In the genomic region with DNA sequence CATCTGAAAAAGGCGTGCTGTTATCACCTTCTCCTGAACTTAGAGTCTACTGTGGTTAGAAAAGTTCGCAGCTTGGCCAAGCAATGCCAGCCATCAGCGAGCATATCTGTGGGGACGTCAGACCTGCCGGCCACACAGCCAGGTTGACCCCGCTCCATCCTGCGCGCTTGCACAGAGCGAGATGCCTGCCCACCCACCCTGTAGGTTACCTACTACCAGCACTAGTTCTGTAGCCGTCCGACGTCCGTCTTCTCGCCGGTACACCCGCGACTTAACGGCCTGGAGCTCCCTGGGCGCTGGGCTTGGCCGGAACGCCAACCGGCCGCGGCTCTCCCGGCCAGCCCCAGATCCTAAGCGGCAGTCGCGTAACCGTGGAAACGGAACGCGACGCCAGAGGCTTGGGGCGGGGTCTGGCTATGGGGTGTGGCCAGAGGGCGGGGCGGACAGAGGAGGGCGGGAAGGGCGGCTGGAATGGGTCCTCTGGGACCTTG, we compare ENCODE assay signal across 8 mouse cellular contexts. TPM values are rescaled to one million over a fixed set of nuclear protein-coding genes. Genes with fewer than 3 reads are reported as not detected.
DNase-seq lines count a peak whose midpoint lies in the region; ATAC-seq and TF ChIP-seq lines count a peak whose summit lies in the region.

A gene (minus strand): TSS at position 356 of the 491 bp plus-strand sequence.

- H3K4me3 ChIP-seq in CH12.LX (replicated peaks in 1 of 3; ENCODE audit: low read depth in 2 of 3, low read length in 2 of 3, poor library complexity in 1 of 3), result peak within 1 kb of the TSS in 2 of 3 experiments; percentile 4 to 57
- peak within 1 kb of the TSS; percentile 51 for H3K4me3 ChIP-seq in heart, postnatal 0 days (ENCODE audit: low read depth, low read length)
- peak within 1 kb of the TSS; percentile 49 for H3K4me3 ChIP-seq in lung, embryonic 14.5 days (ENCODE audit: low read depth, low read length)

- no peaks in the 10 kb centered on the region for H3K36me3 ChIP-seq in CH12.LX (replicated peaks in 1 of 2; ENCODE audit: control insufficient read depth in 1 of 2, insufficient read depth in 1 of 2, low read length in 1 of 2)
- no peaks in the 10 kb centered on the region for H3K36me3 ChIP-seq in heart, postnatal 0 days (replicated peaks; ENCODE audit: control insufficient read depth, insufficient read depth, low read length)
- no peaks in the 10 kb centered on the region for H3K36me3 ChIP-seq in lung, embryonic 14.5 days (ENCODE audit: insufficient read depth)

- H3K9ac ChIP-seq in CH12.LX (ENCODE audit: insufficient read depth, low read depth), result no peak within 1 kb of the TSS
- peak within 1 kb of the TSS; percentile 13 for H3K9ac ChIP-seq in heart, postnatal 0 days (replicated peaks; ENCODE audit: low read depth, low read length)
- H3K9ac ChIP-seq in lung, embryonic 14.5 days, result peak within 1 kb of the TSS; percentile 35; the same call in 1 of the 2 replicates

- no peak for TF ChIP-seq EP300 in CH12.LX (IDR thresholded peaks at IDR 0.05; ENCODE audit: low read length)
- no peak for TF ChIP-seq EP300 in heart, postnatal 0 days (IDR thresholded peaks at IDR 0.05; ENCODE audit: low read depth)

- dilution Hi-C loops in CH12.LX (cut with MboI; ENCODE audit: extremely low pct_ligation_motif_present, extremely low pct_unique_long_range_greater_than_20kb, low sequenced_read_pairs), result no loop called here

- H3K9me3 ChIP-seq in CH12.LX (replicated peaks; ENCODE audit: low read length), result no peaks in the 10 kb centered on the region
- H3K9me3 ChIP-seq in heart, postnatal 0 days (replicated peaks; ENCODE audit: control insufficient read depth, low read length), result no peaks in the 10 kb centered on the region
- no peaks in the 10 kb centered on the region for H3K9me3 ChIP-seq in lung, embryonic 14.5 days (ENCODE audit: low read depth, low read length)

- H3K4me2 ChIP-seq in CH12.LX (ENCODE audit: insufficient read depth, low read depth, poor library complexity, severe bottlenecking), result peak within 1 kb of the TSS; percentile 87
- H3K4me2 ChIP-seq in heart, postnatal 0 days (ENCODE audit: low read depth, low read length), result peak within 1 kb of the TSS; percentile 84
- H3K4me2 ChIP-seq in lung, embryonic 14.5 days, result peak within 1 kb of the TSS; percentile 92

- H3K27me3 ChIP-seq in CH12.LX (replicated peaks), result peaks cover 7% of the 10 kb centered on the region
- no peaks in the 10 kb centered on the region; the same call in 1 of the 2 replicates for H3K27me3 ChIP-seq in heart, postnatal 0 days (ENCODE audit: control insufficient read depth, insufficient read depth, low read length)
- no peaks in the 10 kb centered on the region for H3K27me3 ChIP-seq in lung, embryonic 14.5 days (ENCODE audit: insufficient read depth, low read length)

- no peak for TF ChIP-seq RAD21 in CH12.LX (IDR thresholded peaks at IDR 0.05; ENCODE audit: low read depth, low read length)

- WGBS in heart, postnatal 0 days, result 1% methylated on average over 38 of the region's 38 CpGs
- under 1% methylated on average over 38 of the region's 38 CpGs for WGBS in lung, embryonic 14.5 days

- ATAC-seq in erythroid progenitor cell, adult 5-6 weeks (replicated peaks; ENCODE audit: low FRiP score, poor library complexity, severe bottlenecking), result peak; percentile 63
- ATAC-seq in heart, postnatal 0 days (ENCODE audit: insufficient read depth, low read depth), result peak; percentile 97
- peak; percentile 99 for ATAC-seq in lung, embryonic 14.5 days (ENCODE audit: insufficient read depth)

- TF ChIP-seq CTCF in CH12.LX (conservative IDR thresholded peaks at IDR 0.05 in 1 of 2, IDR thresholded peaks at IDR 0.05 in 1 of 2; ENCODE audit: low read depth in 2 of 2, low read length in 2 of 2), result no peak
- no peak for TF ChIP-seq CTCF in brain, embryonic 14.5 days (IDR thresholded peaks at IDR 0.05; ENCODE audit: borderline replicate concordance, extremely low read depth, insufficient read depth, insufficient read length)
- no peak for TF ChIP-seq CTCF in heart, postnatal 0 days (IDR thresholded peaks at IDR 0.05; ENCODE audit: low read depth)
- TF ChIP-seq CTCF in lung, embryonic 14.5 days (IDR thresholded peaks at IDR 0.05; ENCODE audit: low read depth), result no peak

- in situ Hi-C loops in CH12.LX (cut with MboI; ENCODE audit: low pct_ligation_motif_present, low pct_unique_long_range_greater_than_20kb, low sequenced_read_pairs), result no loop called here

- no peak for TF ChIP-seq POLR2A in CH12.LX (IDR thresholded peaks at IDR 0.05; ENCODE audit: low read depth, low read length)
- TF ChIP-seq POLR2A in brain, embryonic 14.5 days (IDR thresholded peaks at IDR 0.05; ENCODE audit: borderline replicate concordance, extremely low read depth, insufficient read depth, insufficient read length, poor library complexity, severe bottlenecking), result no peak

- H3K4me1 ChIP-seq in CH12.LX (ENCODE audit: control insufficient read depth in 1 of 2, insufficient read depth in 2 of 2), result peaks cover 0 to 13% of the 10 kb centered on the region in 2 experiments; a peak in 2 of 4 replicates
- H3K4me1 ChIP-seq in heart, postnatal 0 days (ENCODE audit: control insufficient read depth, insufficient read depth), result peaks cover 4% of the 10 kb centered on the region
- no peaks in the 10 kb centered on the region for H3K4me1 ChIP-seq in lung, embryonic 14.5 days (ENCODE audit: insufficient read depth)

- H3K27ac ChIP-seq in CH12.LX (ENCODE audit: insufficient read depth, low read depth), result no peak within 1 kb of the TSS
- no peak within 1 kb of the TSS for H3K27ac ChIP-seq in heart, postnatal 0 days (ENCODE audit: low read depth)
- no peak within 1 kb of the TSS for H3K27ac ChIP-seq in lung, embryonic 14.5 days (ENCODE audit: low read depth)

- DNase-seq in CH12.LX (ENCODE audit: extremely low read depth), result peak; percentile 60
- DNase-seq in brain, embryonic 14.5 days (ENCODE audit: low read depth), result peak; percentile 79
- peak; percentile 57 for DNase-seq in heart, postnatal 0 days (ENCODE audit: low spot score)
- DNase-seq in kidney, postnatal 25 days, result peak; percentile 82 to 88
- peak; percentile 91 for DNase-seq in lung, embryonic 14.5 days
- peak; percentile 49 for DNase-seq in ovary, postnatal 10 days (ENCODE audit: low spot score)
- peak; percentile 43 for DNase-seq in thymus, postnatal 14 days

- H3K79me2 ChIP-seq in CH12.LX (replicated peaks; ENCODE audit: control insufficient read depth, extremely low read depth, insufficient read depth, poor library complexity, severe bottlenecking), result no peaks in the 10 kb centered on the region

TF ChIP-seq in CH12.LX, 34 proteins besides CTCF, POLR2A, EP300 and RAD21:
- TF ChIP-seq ETS1 (conservative IDR thresholded peaks at IDR 0.05; ENCODE audit: low read depth, low read length) (no peak), ELF1 (IDR thresholded peaks at IDR 0.05; ENCODE audit: low read depth, low read length) (0 out of 2 replicates have a peak, but pooled peaks have one; percentile 30), PAX5 (IDR thresholded peaks at IDR 0.05; ENCODE audit: low read length) (no peak), TCF12 (IDR thresholded peaks at IDR 0.05; ENCODE audit: low read depth, low read length) (no peak), HCFC1 (IDR thresholded peaks at IDR 0.05; ENCODE audit: low read depth, low read length) (no peak), MXI1 (IDR thresholded peaks at IDR 0.05; ENCODE audit: low read depth, low read length) (peak; percentile 64)

RNA-seq across cellular contexts. Expression of the gene that starts here (rescaled TPM):
- total RNA-seq in CH12.LX (2012; rRNA removed), result not detected in 2 replicates
- not detected in 2 replicates for total RNA-seq in CH12.LX (2014; rRNA removed)
- polyA plus RNA-seq in CH12.LX (2012; ENCODE audit: insufficient read length, low read depth), result not detected in 2 replicates
- polyA plus RNA-seq in brain, embryonic 14.5 days (2012; rRNA removed), result 1.6 and 2.8 TPM in 2 replicates
- not detected in 2 replicates for total RNA-seq in erythroid progenitor cell, adult 5-6 weeks (2015; ENCODE audit: low replicate concordance)
- total RNA-seq in erythroid progenitor cell, adult 5-6 weeks (2017; ENCODE audit: low replicate concordance), result not detected in 2 replicates
- total RNA-seq in heart, postnatal 0 days (2014; rRNA removed; ENCODE audit: low replicate concordance), result not detected in 2 replicates
- polyA plus RNA-seq in heart, postnatal 0 days (2015; fragmentation: Nextera tagmentation; extraction: Ambion mirVana), result 0.44 TPM in 1 of 2 replicates, not detected in the other
- polyA plus RNA-seq in lung, embryonic 14.5 days (2014; fragmentation: Nextera tagmentation; extraction: Ambion mirVana), result 0.16 and 1.5 TPM in 2 replicates

Comparison
In these comparisons a context has a peak if more than half of its experiments do, and no peak if none do; other contexts are left out.
1. Peak in DNase-seq, H3K4me3 ChIP-seq and H3K4me2 ChIP-seq in CH12.LX; RNA of the gene not detected or under 1 TPM.
2. Peak in ATAC-seq in erythroid progenitor cell, adult 5-6 weeks; RNA of the gene not detected or under 1 TPM.
3. Peak in DNase-seq, ATAC-seq, H3K4me3 ChIP-seq, H3K9ac ChIP-seq and H3K4me2 ChIP-seq in heart, postnatal 0 days; RNA of the gene not detected or under 1 TPM.